Mouse (Mus musculus): ENCODE results near the gene Hoxb4.

- TF ChIP-seq NELFE (IDR thresholded peaks at IDR 0.05; ENCODE audit: low read depth, low read length) (no peak), POLR2A (IDR thresholded peaks at IDR 0.05; ENCODE audit: low read depth, low read length) (no peak), EP300 (IDR thresholded peaks at IDR 0.05; ENCODE audit: low read length) (no peak), CTCF (conservative IDR thresholded peaks at IDR 0.05 in 1 of 2, IDR thresholded peaks at IDR 0.05 in 1 of 2; ENCODE audit: low read depth in 2 of 2, low read length in 2 of 2) (no peak), SIN3A (IDR thresholded peaks at IDR 0.05; ENCODE audit: low read length) (no peak), TBP (conservative IDR thresholded peaks at IDR 0.05; ENCODE audit: low read depth, low read length) (no peak), HCFC1 (IDR thresholded peaks at IDR 0.05; ENCODE audit: low read depth, low read length) (no peak), CHD1 (IDR thresholded peaks at IDR 0.05; ENCODE audit: low read depth, low read length) (no peak), MAZ (IDR thresholded peaks at IDR 0.05; ENCODE audit: low read depth, low read length) (no peak), E2F4 (IDR thresholded peaks at IDR 0.05; ENCODE audit: insufficient replicate concordance, low read depth, low read length) (no peak)
Observed at GRCm38 (mm10) chr11:96345220-96345892, 27.3 kb downstream of the Hoxb4 start.
